Mouse (Mus musculus) left cerebral cortex, postnatal 14 days (tissue): ENCODE data around the gene Cpm. TPM values are rescaled to one million over a fixed set of nuclear protein-coding genes. Genes with fewer than 3 reads are reported as not detected.
"Not testable (repeated sequence)": the region's sequence is repeated elsewhere in the genome, so short reads cannot be mapped to it uniquely, and the experiment has no call there.

Source experiments
- DNase-seq, 2 experiments: peaks; one replicate each; pipeline ENCODE4 v3.0.0; 2021 to 2022; ENCODE audit warnings: low spot score in 2 of 2, mixed read lengths in 1 of 2
- intact Hi-C: fragments of 180-260 bp; cut with DNase I; formaldehyde crosslinking; loops from one replicate; pipeline ENCODE4 v1.15.1; 2025
- total RNA-seq, 2 experiments: library from RNA; stranded (reverse); gene quantifications; 2 replicates each; pipeline ENCODE4 v1.2.3; 2021

The Cpm gene
- total RNA-seq, 2 experiments from 2014 or later, result 3.2 to 3.6 TPM

- DNase-seq, result no peak
- intact Hi-C loops, result no loop called here
These were observed 36.8 kb upstream of the Cpm start for GRCm38 (mm10) chr10:117592306-117593040.

DNA sequence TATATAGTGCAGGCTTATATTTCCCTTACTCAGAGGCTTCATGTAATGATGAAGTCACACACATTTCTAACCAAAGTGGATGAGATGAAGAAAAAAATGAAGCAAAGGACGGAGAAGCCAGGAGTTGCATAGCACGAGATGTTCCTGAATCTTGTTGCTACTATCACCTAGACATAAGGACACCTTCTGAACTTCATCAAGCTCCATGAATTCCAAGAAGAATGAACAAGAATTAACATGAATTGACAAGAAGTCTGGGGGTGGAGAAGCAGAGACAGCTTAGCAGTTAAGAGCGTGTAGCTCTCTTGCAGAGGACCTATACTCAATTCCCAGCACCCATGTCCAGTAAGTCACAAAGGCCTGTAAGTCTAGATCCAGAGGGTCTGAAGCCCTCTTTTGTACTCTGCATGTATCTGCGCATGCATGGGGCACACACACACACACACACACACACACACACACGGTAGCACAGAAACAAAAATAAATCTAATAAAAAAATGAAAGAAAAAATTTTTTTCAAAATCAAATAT, 36.2 kb upstream of the Cpm start:
- intact Hi-C loops, result no loop called here
- DNase-seq, result no peak

DNA sequence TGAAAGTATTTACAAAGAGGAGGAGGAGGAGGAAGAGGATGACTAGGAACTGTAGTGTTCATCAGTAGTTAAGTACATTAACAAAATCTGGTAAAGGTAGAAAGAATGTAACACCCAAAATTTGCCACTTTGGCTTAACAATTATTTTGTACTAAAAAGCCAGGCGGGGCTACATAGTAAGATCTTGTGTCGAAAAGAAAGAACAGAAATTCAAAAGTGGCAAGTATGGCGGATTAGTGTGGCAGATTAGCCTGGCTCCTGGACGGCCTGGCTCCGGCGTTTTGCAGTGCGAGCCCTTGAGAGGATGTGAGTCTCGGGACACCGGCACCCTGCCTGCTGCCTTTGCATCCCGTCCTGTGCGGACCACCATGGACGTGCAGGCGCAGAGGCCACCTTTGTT, 35.4 kb upstream of the Cpm start:
- DNase-seq, result no peak
- intact Hi-C loops, result no loop called here

- no peak for DNase-seq
- intact Hi-C loops, result no loop called here
These were observed 34.9 kb upstream of the Cpm start for GRCm38 (mm10) chr10:117594291-117594850.

DNA sequence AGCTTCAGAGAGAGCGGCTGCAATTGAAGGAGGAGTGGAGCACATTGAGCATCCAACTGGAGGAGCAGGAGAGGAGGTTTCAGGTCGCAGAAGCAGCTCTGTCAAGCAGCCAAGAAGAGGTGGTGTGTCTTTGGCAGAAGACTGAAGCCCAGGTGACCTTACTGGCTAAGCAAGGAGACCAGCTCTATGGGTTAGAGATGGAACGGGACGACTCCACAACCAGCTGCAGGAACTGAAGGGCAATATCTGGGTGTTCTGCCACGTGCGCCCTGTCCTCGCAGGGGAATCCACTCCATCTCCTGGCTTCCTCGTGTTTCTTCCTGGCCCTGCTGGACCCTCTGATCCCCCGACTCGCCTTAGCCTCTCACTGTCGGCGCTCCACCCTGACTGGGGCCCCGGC, 34.4 kb upstream of the Cpm start:
- intact Hi-C loops, result no loop called here
- no peak for DNase-seq

GRCm38 (mm10) chr10:117595442-117596164, 33.7 kb upstream of the Cpm start:
- intact Hi-C loops, result no loop called here
- no peak for DNase-seq

- intact Hi-C loops, result no loop called here
- no peak for DNase-seq
These were observed 33.0 kb upstream of the Cpm start for GRCm38 (mm10) chr10:117596165-117596735.

DNA sequence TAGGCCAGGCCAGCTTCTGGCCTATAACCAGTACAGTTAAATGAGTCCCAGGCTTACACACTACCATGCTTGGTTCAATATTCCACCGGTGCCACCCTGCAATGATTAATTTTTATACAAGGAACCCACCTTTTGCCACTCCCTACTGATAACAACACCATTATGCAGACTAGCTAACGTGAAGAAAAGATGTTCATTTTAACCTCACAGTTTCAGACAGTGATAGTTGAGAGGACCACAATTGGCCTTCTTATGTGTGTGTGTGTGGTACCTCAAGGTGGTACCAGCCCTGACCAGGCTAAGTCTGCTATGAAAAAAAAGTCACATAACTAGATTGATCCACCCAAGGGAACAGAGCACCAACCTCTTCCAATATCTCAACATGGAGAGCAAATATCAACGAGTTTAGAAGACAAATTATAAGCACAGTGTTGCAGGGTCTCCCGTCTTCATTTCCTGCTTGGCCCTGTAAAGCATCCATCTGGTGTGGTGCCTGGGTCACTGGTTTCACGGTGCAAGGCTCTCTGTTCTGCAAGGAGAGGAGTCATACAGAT, 32.5 kb upstream of the Cpm start:
- intact Hi-C loops, result no loop called here
- no peak for DNase-seq

DNA sequence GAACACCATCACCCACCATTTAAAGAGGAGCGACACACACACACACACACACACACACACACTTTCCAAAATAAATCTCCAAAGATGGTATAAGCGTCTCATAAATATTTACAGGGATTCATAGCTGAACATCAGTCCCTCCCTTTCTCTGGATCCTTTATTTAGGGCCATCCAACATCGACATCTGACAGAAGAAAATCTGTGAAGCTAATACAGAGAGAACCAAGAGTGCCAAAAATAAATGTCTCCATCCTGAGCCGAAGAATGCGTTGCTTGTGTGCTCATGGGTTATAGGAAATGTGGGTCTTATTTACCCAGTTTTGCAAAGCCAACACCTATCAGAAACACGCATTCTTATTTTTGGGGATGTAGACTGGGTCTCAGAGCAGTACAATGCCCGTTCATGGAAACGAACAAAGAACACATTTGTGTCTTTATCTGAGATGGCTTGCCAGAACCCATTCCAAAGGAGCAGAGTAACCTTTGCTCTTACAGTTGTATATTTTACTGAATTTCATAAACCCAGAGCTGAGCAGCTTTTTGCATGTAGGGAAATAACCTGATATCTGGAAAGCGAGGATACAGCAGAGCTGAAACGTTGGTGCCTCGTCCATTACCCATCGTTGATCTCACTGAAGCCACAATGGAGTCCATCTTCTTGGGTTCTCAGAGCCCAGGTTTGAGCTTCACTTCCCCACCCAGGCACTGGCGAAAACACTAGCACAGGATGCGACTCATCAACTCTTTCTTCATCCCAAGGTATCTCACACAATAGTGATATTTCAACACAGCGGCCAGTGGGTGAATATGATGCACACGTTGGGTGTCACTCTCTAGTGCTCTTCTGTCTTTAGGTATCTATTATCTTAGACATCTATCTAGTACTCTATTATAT, 31.7 kb upstream of the Cpm start:
- DNase-seq, intact Hi-C loops: not testable (repeated sequence)

DNA sequence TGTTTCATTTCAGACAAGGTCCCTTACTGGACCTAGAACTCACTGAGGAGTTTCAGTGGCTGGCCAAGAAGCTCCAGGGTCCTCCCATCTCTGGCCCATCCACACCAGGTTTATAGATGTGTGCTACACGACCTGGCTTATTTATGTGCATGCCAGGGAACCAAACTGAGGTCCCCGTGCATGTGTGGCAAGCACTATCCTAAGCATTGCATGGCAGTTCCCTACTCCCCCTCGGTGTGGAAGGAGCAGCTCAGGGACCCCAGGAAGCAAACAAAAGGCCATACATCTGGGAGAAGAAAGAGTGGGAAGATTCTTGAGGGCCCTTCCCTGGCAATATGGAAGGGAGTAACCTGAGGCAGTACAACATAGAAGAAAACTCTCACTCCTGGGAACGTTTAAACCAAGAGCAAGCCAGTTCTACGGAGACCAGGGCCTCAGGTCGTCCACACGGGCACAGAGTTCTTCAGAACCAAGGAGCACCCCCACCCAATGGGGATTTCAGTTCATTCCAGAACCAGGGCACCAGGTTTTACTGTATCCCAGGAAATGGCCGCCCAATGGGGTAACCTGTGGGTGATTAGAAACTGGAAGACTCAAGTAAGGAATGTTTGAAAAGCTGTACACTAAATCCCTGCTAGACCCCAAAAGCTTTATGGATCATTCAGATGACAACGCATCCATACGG, 30.9 kb upstream of the Cpm start:
- no peak for DNase-seq
- intact Hi-C loops, result no loop called here

DNA sequence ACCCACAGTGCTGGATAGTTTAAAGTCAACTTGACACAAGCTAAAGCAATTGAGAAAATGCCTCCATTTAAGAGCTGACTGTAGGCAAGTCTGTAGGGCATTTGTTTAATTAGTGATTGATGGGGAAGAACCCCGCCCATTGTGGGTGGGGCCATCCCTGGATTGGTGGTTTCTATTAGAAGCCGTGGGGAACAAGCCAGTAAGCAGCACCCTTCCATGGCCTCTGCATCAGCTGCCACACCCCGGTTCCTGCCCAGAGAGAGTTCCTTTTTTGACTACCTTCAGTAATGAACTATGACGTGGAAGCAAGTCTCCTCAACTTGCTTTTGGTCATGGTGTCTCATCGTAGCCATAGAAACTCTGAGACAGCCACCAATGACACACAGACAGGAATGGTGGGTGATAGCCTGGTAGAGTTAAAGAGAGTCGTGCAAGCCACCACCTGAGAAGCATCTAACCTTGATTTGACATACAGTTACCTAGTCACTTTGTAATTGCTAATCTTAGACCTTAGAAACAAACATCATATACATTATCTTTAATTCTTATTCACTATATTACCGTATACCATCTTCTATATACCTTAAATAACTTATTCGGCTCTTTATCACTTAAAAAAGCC, 30.2 kb upstream of the Cpm start:
- intact Hi-C loops, DNase-seq: not testable (repeated sequence)

GRCm38 (mm10) chr10:117601146-117602035, 27.9 kb upstream of the Cpm start:
- DNase-seq, result no peak
- intact Hi-C loops, result no loop called here

DNA sequence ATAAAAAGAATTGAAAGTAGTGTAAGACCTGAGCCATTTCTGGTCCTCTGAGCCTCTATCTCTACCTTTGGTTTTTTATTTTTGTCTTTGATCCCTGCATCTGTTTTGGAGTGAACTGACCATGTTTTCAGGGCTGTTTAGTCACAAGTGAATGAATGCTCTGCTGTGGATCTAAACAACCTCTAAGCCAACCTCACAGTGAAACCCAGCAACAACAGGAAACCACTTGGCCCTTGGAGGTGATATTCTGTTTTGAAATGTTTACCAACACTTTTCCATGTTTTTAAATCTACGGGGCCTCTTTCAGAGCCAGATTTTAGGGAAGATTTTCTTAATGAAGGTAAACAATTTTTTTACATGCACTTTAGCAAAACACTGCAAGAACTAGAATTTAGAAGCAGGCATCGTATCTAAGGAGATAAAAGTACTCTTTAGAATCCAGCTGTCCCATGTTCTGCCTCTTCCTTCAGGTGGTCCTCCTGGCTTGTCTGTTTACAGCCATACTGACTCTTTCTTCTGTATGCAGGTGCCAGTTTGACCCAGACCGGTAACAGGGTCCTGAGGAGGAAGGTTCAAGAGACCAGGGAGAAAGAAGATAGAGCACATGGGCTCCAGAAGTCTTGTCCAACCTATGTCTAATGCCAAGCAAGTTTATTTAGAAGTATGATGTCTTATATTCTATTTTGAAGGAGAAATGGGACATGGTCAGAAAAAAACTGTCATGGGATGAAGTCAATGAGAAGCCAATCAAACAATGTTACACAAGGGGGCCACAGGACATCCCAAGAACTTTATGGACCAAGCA, 26.8 kb upstream of the Cpm start:
- intact Hi-C loops, result no loop called here

DNA sequence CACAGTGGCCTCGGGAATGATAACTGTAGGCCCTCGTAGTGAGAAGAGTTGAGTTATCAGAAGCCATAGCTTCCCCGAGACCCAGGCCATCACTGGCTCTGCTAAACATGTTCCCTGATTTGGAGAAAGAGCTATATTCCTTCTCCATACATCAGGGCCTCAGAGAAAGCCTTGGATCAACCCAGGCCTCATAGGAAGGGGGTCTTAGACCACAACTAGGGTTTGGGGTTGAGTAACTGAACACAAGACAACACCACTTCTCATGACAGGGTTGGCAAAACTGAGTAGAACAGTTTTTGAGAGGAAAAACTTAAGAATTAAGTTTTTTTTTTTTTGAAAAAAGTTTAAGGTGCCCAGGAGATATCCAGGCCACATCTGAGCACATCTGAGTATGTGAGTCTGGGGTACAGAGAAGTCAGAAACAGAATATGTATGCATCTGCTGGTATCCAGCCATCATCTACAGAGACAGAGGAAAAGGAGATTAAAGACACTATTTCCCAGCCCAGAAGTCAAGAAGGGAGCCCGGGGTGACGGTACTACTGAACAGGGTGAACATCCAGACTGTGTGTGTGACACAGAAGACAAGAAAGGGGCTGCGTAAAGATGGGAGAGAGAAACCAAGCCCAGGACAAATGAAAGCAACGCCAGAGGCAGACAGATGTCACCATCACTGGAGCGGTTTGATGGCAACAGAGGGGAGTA, 26.0 kb upstream of the Cpm start:
- intact Hi-C loops, result no loop called here
- peak in 1 of 2 experiments; percentile 6 for DNase-seq

More for the DNA sequence above, 26.8 kb upstream of the Cpm start:
- DNase-seq, result no peak

GRCm38 (mm10) chr10:117603834-117604623, 25.3 kb upstream of the Cpm start:
- intact Hi-C loops, result no loop called here
- DNase-seq, result peak; percentile 46 to 60
